Mouse (Mus musculus): Measurements from ENCODE around the gene Cobll1. TPM values are rescaled to one million over a fixed set of nuclear protein-coding genes. Genes with fewer than 3 reads are reported as not detected.

Gene Cobll1
- total and polyA plus RNA-seq, 2 experiments, result 10.0 to 13.6 TPM

DNA sequence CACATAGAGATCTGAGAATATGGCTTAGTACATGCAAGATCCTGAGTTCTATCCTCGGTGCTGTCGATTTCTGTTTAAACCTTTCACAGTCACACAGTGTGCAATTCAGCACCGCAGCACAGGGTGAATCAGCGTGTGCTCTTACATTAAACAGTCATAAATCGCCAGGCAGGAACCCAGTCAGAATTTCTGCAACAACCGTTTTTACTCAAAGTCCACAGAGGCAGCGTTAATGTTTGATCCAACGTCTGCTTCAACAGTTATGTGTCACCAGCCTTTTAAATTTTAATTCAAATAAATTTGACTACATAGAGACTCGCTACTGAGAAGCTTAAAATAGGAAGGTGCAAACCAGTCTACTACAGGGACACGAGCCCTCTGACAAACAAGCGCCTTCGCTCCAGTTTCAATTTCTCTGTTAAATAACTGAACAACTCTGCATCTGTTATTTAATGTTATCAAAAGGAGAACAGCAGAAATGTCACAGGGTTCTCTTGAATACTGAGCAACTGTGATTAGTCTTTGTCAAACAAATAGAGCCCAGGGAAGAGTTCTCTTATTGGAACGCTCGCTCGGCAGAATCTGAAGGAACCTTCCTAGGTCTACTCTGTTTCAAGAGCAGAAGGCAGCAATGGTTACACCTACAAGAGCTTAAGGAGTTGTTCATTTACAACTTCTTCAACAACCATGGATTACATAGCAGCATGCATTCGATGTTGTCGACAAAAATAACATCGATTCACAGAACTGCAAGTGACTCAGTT, 68.3 kb downstream of the Cobll1 start:
- Histone ChIP-seq H3K4me3 (ENCODE audit: insufficient read depth, low read depth, low read length) (peak overlapping the region; percentile 52), H3K27ac (replicated peaks; ENCODE audit: insufficient read depth, low read depth, low read length) (peak overlapping the region; percentile 92), H3K36me3 (ENCODE audit: control insufficient read depth, insufficient read depth, low read length) (no peaks in the 10 kb centered on the region; the same call in 1 of the 2 replicates), H3K27me3 (ENCODE audit: control insufficient read depth, insufficient read depth, low read length) (no peaks in the 10 kb centered on the region), H3K79me2 (ENCODE audit: control insufficient read depth, insufficient read depth, low read length) (peaks cover 15% of the 10 kb centered on the region), H3K9ac (ENCODE audit: low read depth, low read length) (peak overlapping the region; percentile 57; the same call in 1 of the 2 replicates), H3K4me1 (ENCODE audit: control insufficient read depth, insufficient read depth, low read length) (peaks cover 13% of the 10 kb centered on the region)
- peak; percentile 93 for DNase-seq (ENCODE audit: extremely low read depth, low read depth, low spot score)
- WGBS, result 22% methylated on average over 18 of the region's 18 CpGs
- TF ChIP-seq CTCF (IDR thresholded peaks at IDR 0.05; ENCODE audit: low read depth, low read length), result no peak
- no peak for TF ChIP-seq POLR2A (IDR thresholded peaks at IDR 0.05; ENCODE audit: extremely low read depth, insufficient read depth, low read length)

DNA sequence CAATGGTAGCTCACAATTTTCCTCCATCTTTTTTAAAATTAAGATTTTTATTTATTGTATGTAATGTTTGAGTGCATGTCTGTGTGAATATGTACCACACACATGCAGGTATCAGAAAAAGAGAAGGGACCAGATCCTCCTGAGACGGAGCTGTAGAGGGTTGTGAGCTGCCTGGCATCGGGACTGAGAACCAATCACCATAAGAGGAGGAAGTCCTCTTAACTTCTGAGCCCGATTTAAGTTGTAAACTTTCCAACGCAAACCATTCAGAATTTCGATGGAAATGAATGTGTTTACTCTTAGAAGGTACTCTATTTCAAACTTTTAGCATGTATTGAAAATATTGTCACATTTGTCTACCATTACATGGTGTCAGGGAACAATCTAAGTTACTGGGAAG, 68.9 kb downstream of the Cobll1 start:
- H3K27ac ChIP-seq (replicated peaks; ENCODE audit: insufficient read depth, low read depth, low read length), result peak overlapping the region; percentile 92
- peaks cover 11% of the 10 kb centered on the region for H3K79me2 ChIP-seq (ENCODE audit: control insufficient read depth, insufficient read depth, low read length)
- no peaks in the 10 kb centered on the region for H3K27me3 ChIP-seq (ENCODE audit: control insufficient read depth, insufficient read depth, low read length)
- no peaks in the 10 kb centered on the region for H3K36me3 ChIP-seq (ENCODE audit: control insufficient read depth, insufficient read depth, low read length)
- no peak overlapping the region for H3K9ac ChIP-seq (ENCODE audit: low read depth, low read length)
- peak overlapping the region; percentile 52; the same call in 1 of the 2 replicates for H3K4me3 ChIP-seq (ENCODE audit: insufficient read depth, low read depth, low read length)
- DNase-seq (ENCODE audit: extremely low read depth, low read depth, low spot score), result peak; percentile 58
- H3K4me1 ChIP-seq (ENCODE audit: control insufficient read depth, insufficient read depth, low read length), result peaks cover 13% of the 10 kb centered on the region
- no peak for TF ChIP-seq CTCF (IDR thresholded peaks at IDR 0.05; ENCODE audit: low read depth, low read length)
- 32% methylated on average over 5 of the region's 5 CpGs for WGBS

DNA sequence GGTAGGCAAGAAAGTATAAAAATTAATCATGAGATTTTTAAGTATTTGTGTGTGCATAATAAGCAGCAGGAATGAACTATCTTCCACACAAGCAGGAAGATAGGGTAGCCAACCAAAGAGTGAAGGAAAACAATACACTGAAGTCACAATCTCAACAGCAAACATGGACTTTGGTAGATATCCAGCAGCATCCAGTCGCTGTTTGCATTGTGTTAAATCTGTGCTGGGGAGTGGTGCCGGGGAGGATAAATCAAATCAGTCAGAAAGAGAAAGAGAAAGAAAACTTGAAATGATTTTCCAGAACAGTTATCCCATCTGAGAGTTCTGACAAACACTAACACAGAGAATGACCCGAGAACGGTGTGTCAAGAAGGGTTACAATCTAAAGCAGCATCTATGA, 75.2 kb downstream of the Cobll1 start:
- Histone ChIP-seq H3K36me3 (ENCODE audit: control insufficient read depth, insufficient read depth, low read length) (no peaks in the 10 kb centered on the region), H3K79me2 (ENCODE audit: control insufficient read depth, insufficient read depth, low read length) (peaks cover 22% of the 10 kb centered on the region; the same call in 1 of the 2 replicates), H3K9ac (ENCODE audit: low read depth, low read length) (no peak overlapping the region), H3K4me3 (ENCODE audit: insufficient read depth, low read depth, low read length) (no peak overlapping the region), H3K27me3 (ENCODE audit: control insufficient read depth, insufficient read depth, low read length) (no peaks in the 10 kb centered on the region), H3K27ac (replicated peaks; ENCODE audit: insufficient read depth, low read depth, low read length) (no peak overlapping the region), H3K4me1 (ENCODE audit: control insufficient read depth, insufficient read depth, low read length) (peaks cover 3% of the 10 kb centered on the region; the same call in 1 of the 2 replicates)
- TF ChIP-seq CTCF (IDR thresholded peaks at IDR 0.05; ENCODE audit: low read depth, low read length) (no peak), POLR2A (IDR thresholded peaks at IDR 0.05; ENCODE audit: extremely low read depth, insufficient read depth, low read length) (no peak)
- WGBS, result 13% methylated on average over 4 of the region's 4 CpGs
- peak; percentile 77 for DNase-seq (ENCODE audit: extremely low read depth, low read depth, low spot score)

DNA sequence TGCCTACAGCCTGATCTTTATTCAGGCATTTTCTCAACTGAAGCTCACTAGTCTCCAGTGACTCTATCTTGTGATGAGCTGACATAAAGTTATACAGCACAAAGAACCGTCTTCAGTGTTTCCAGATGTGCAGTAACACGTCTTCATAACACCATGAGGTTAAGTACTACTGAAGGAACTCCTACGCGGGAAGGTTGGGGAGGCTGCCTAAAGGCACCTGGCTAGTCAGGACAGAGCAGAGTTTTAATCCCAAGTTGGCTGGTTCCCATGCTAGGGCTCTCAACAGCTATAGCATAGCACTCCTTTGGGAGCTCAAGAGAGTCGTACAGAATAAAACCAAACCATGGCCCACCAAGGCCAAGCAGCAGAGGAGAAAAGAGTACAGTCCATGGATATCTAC, 76.6 kb downstream of the Cobll1 start:
- 97% methylated on average over 5 of the region's 5 CpGs for WGBS
- no peaks in the 10 kb centered on the region for H3K27me3 ChIP-seq (ENCODE audit: control insufficient read depth, insufficient read depth, low read length)

DNA sequence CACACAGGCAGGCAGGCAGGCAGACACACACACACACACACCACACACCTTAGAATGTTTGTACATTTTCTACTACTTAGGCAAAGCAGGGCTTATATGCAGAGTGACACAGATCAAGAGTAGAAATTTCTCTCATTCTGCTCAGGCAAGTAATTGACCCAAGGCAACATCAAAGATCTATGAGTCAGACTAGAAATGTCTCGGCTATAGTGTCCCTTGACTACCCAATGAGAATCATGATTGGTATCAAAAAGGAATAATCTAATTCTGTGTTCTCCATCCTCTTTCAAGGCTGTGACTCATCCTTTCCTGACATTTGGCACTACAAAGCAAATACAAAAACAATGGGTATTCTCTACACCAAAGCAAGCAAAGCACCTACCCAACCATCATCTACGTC, 77.5 kb downstream of the Cobll1 start:
- Histone ChIP-seq H3K27me3 (ENCODE audit: control insufficient read depth, insufficient read depth, low read length) (no peaks in the 10 kb centered on the region), H3K79me2 (ENCODE audit: control insufficient read depth, insufficient read depth, low read length) (peaks cover 21% of the 10 kb centered on the region; the same call in 1 of the 2 replicates), H3K36me3 (ENCODE audit: control insufficient read depth, insufficient read depth, low read length) (no peaks in the 10 kb centered on the region), H3K4me1 (ENCODE audit: control insufficient read depth, insufficient read depth, low read length) (no peaks in the 10 kb centered on the region), H3K4me3 (ENCODE audit: insufficient read depth, low read depth, low read length) (no peak overlapping the region), H3K27ac (replicated peaks; ENCODE audit: insufficient read depth, low read depth, low read length) (no peak overlapping the region), H3K9ac (ENCODE audit: low read depth, low read length) (no peak overlapping the region)
- DNase-seq (ENCODE audit: extremely low read depth, low read depth, low spot score), result no peak
- TF ChIP-seq CTCF (IDR thresholded peaks at IDR 0.05; ENCODE audit: low read depth, low read length) (no peak), POLR2A (IDR thresholded peaks at IDR 0.05; ENCODE audit: extremely low read depth, insufficient read depth, low read length) (no peak)
- WGBS, result 79% methylated on average over 2 of the region's 2 CpGs

More for the DNA sequence above, 76.6 kb downstream of the Cobll1 start:
- TF ChIP-seq CTCF (IDR thresholded peaks at IDR 0.05; ENCODE audit: low read depth, low read length) (no peak), POLR2A (IDR thresholded peaks at IDR 0.05; ENCODE audit: extremely low read depth, insufficient read depth, low read length) (no peak)
- H3K79me2 ChIP-seq (ENCODE audit: control insufficient read depth, insufficient read depth, low read length), result peaks cover 21% of the 10 kb centered on the region; the same call in 1 of the 2 replicates
- no peak overlapping the region for H3K4me3 ChIP-seq (ENCODE audit: insufficient read depth, low read depth, low read length)
- no peaks in the 10 kb centered on the region for H3K36me3 ChIP-seq (ENCODE audit: control insufficient read depth, insufficient read depth, low read length)
- no peak overlapping the region for H3K9ac ChIP-seq (ENCODE audit: low read depth, low read length)
- H3K27ac ChIP-seq (replicated peaks; ENCODE audit: insufficient read depth, low read depth, low read length), result no peak overlapping the region
- peaks cover 3% of the 10 kb centered on the region; the same call in 1 of the 2 replicates for H3K4me1 ChIP-seq (ENCODE audit: control insufficient read depth, insufficient read depth, low read length)
- no peak for DNase-seq (ENCODE audit: extremely low read depth, low read depth, low spot score)

Data from liver, adult 2 months (tissue).